Mouse (Mus musculus) cerebral cortex, adult 2 months (tissue): ENCODE results near the gene Capn11.

Experiments
- WGBS: fragments of 180-500 bp; shearing (Covaris S2); methylation state at CpG from one replicate; pipeline ENCODE4 v1.1.7; 2018; 5-methylcytosine and 5-hydroxymethylcytosine counted together

The Capn11 gene

DNA sequence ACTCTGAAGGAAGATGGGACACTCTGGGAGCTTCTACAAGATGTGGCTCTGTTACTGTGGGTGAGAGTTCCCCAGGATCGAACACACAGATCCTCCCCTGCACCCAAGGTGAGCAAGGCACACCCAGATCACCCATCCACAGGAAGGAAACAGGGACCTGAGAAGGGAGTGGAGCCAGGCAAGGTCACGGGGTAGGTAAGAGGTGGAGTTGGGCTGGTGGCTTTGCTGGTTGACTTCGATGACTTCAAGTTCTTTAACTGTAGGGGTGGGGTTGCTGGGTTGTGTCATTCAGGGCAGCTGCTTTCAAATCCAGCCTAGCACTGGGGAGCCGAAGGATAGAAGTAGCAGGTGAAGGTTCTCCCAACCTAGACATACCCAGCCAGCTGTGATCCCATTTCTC, 23.7 kb upstream of the Capn11 start:
- 92% methylated on average over 4 of the region's 4 CpGs for WGBS

DNA sequence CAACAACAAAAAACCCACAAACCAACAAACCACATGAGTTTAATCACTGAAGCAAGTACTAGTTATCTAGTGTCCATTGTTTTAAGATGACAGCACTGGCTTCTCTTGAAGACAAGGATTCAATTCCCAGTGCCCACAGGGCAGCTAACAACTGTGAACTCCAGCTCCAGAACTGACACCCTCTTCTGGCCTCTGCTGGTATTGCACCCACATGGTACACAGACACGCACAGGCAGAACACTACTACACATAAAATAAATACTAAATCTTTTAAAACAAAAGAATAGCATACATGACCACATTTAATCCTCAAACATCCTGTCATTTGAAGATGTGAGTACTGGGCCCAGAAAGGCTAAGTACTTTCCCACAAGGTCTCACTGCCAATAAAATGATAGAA, 22.5 kb upstream of the Capn11 start:
- WGBS = 95% methylated on average over 1 of the region's 1 CpGs

- WGBS = 29% methylated on average over 8 of the region's 8 CpGs
Observed at GRCm38 (mm10) chr17:45680391-45680980, 21.4 kb upstream of the Capn11 start.

GRCm38 (mm10) chr17:45678106-45678505, 19.0 kb upstream of the Capn11 start:
- WGBS = 29% methylated on average over 7 of the region's 7 CpGs

- 92% methylated on average over 2 of the region's 2 CpGs for WGBS
Observed at GRCm38 (mm10) chr17:45672598-45672997, 13.5 kb upstream of the Capn11 start.

- 94% methylated on average over 1 of the region's 1 CpGs for WGBS
Observed at GRCm38 (mm10) chr17:45671821-45672220, 12.7 kb upstream of the Capn11 start.

GRCm38 (mm10) chr17:45667986-45668385, 8.9 kb upstream of the Capn11 start:
- WGBS = 81% methylated on average over 10 of the region's 10 CpGs

DNA sequence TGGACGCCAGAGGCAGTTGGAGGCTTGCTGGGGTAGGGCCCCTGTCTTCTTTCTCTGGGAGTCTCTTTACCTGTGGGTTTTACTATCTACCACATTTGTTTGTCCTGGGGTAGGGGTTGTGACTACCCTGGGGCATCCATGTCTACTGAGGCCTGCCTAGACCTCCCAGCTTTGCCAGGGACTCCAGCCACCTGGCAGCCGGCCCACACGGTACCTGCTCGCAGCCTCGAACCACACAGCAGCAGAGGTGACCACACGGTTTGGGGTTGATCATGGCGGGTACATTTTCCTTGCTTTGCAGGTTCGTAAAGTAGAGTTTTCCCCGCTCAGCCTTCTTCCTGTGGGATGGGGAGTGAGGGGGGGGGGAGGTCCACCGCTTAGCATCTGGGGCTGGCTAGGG, 8.4 kb upstream of the Capn11 start:
- 88% methylated on average over 10 of the region's 10 CpGs for WGBS

DNA sequence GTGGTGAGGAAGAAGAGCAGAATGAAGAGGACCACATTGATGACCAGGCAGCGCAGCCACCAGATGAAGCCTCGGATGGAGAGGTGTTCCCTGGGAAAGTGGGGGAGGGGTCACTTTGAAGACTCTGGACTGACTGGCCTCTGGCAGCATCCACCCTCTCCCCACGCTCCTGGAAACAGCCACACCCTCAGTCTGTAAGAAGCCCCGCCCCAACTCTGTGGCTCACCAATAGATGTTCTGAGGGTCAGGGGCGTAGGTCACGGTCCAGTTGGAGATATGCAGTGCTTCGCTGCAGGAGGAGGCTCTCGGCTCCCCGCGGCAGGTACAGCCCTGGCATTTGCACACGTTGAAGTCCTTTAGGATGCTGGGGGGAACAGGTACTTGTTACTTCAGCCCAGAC, 7.0 kb upstream of the Capn11 start:
- WGBS = 81% methylated on average over 11 of the region's 11 CpGs

GRCm38 (mm10) chr17:45664608-45665007, 5.5 kb upstream of the Capn11 start:
- 88% methylated on average over 13 of the region's 13 CpGs for WGBS

- WGBS = 22% methylated on average over 27 of the region's 27 CpGs
Observed at GRCm38 (mm10) chr17:45663106-45663919, 4.2 kb upstream of the Capn11 start.

GRCm38 (mm10) chr17:45655820-45656219, 3.3 kb downstream of the Capn11 start:
- WGBS = 19% methylated on average over 6 of the region's 6 CpGs

- 72% methylated on average over 7 of the region's 7 CpGs for WGBS
Observed at GRCm38 (mm10) chr17:45653233-45653632, 5.9 kb downstream of the Capn11 start.

GRCm38 (mm10) chr17:45644185-45644584, 14.9 kb downstream of the Capn11 start:
- 93% methylated on average over 4 of the region's 4 CpGs for WGBS

DNA sequence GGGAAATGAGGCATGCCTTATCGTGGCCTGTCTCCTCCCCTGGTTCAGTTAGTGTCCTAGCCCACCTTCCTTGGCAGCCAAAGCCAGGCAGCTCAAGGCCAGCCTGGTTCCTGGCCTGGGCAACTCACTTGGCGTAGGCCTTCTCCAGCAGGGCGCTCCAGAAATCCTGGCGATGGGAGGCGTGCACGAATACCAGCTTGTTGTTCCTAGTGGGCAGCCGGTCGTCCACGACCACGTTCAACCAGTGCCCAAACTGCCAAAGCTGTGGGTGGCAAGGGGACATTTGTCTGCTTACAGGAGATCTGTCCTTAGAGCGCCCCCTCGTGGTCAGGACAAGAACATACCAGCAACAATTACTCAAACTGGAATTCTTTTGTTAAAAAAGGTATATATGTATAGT, 16.4 kb downstream of the Capn11 start:
- 18% methylated on average over 12 of the region's 12 CpGs for WGBS

- 84% methylated on average over 8 of the region's 8 CpGs for WGBS
Observed at GRCm38 (mm10) chr17:45641981-45642380, 17.1 kb downstream of the Capn11 start.

GRCm38 (mm10) chr17:45638596-45639295, 20.4 kb downstream of the Capn11 start:
- 88% methylated on average over 16 of the region's 16 CpGs for WGBS

DNA sequence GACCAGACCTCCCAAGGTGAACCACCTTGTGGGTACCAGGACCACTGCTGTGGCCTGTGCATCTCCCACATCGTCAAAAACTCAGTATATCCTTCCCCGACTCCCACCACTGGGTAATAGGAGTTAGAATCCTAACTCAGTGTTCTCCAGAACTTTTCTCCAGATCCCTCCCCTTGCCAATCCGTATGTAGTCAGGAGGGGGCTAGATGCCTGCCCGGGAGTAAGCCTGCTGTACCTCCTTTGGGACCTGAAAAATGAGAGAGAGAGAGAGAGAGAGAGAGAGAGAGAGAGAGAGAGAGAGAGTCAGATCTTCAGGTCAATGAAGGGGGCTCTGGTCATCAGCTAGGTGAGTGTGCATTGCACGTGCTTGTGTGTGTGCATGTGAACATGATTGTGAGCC, 25.1 kb downstream of the Capn11 start:
- WGBS = 85% methylated on average over 5 of the region's 5 CpGs

GRCm38 (mm10) chr17:45631940-45632339, 27.2 kb downstream of the Capn11 start:
- WGBS = 91% methylated on average over 6 of the region's 6 CpGs

DNA sequence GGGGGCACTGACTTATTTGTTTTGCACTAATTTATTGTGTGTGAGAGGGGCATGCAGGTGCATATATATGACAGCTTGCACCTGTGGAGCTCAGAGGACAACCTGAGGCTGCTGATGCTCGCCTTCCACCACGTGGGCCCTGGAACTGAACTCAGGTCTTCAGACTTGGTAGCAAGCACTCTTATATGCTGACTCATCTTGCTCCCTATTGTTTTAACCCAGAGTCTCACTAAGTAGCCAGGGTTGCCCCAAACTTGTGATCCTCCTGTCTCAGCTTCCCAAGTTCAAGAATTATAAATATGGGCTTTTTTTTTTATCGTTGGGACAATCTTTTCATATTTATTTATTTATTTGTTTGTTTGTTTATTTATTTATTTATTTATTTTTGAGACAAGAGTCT, 28.1 kb downstream of the Capn11 start:
- 75% methylated on average over 3 of the region's 3 CpGs for WGBS

- WGBS = 3% methylated on average over 34 of the region's 34 CpGs
Observed at GRCm38 (mm10) chr17:45629861-45630694, 29.0 kb downstream of the Capn11 start.
